Mouse (Mus musculus) urinary bladder, postnatal 10 days (tissue): ENCODE data around the gene S100a13.

Source experiments
- DNase-seq: peaks from one replicate; pipeline ENCODE4 v3.0.0; 2022; ENCODE audit warnings: low spot score

S100a13 gene

GRCm38 (mm10) chr3:90513796-90514590 is at the start of gene S100a13, which contains the start of gene S100a1:
Gene S100a13 (plus strand): TSS chr3:90514435.
Gene S100a1 (minus strand): TSS chr3:90514392.
- no peak for DNase-seq

- no peak for DNase-seq
Observed at GRCm38 (mm10) chr3:90464552-90465080, 49.6 kb upstream of the S100a13 start.

- DNase-seq, result no peak
Observed at GRCm38 (mm10) chr3:90465081-90465685, 49.1 kb upstream of the S100a13 start.

GRCm38 (mm10) chr3:90465686-90466310 is 48.4 kb upstream of the S100a13 start, which contains the start of gene Npr1:
Gene Npr1 (minus strand): TSS chr3:90465866.
- no peak for DNase-seq

GRCm38 (mm10) chr3:90466311-90466766 is 47.9 kb upstream of the S100a13 start:
- no peak for DNase-seq

GRCm38 (mm10) chr3:90467618-90468300 is 46.5 kb upstream of the S100a13 start:
- no peak for DNase-seq

- DNase-seq, result no peak
Observed at GRCm38 (mm10) chr3:90472213-90472612, 42.0 kb upstream of the S100a13 start.

GRCm38 (mm10) chr3:90475151-90475830 is 38.9 kb upstream of the S100a13 start:
- DNase-seq, result no peak

- DNase-seq, result peak; percentile 74
Observed at GRCm38 (mm10) chr3:90475831-90476611, 38.2 kb upstream of the S100a13 start, which contains the start of gene Ilf2. Gene Ilf2 (plus strand): TSS chr3:90476126.

GRCm38 (mm10) chr3:90486998-90487397 is 27.2 kb upstream of the S100a13 start:
- no peak for DNase-seq

- DNase-seq, result no peak
Observed at GRCm38 (mm10) chr3:90488576-90488975, 25.7 kb upstream of the S100a13 start.

GRCm38 (mm10) chr3:90490696-90491256 is 23.5 kb upstream of the S100a13 start, which contains the start of gene Snapin:
Gene Snapin (minus strand): TSS chr3:90491033.
- peak; percentile 88 for DNase-seq

- DNase-seq, result no peak
Observed at GRCm38 (mm10) chr3:90491350-90491749, 22.9 kb upstream of the S100a13 start.

- no peak for DNase-seq
Observed at GRCm38 (mm10) chr3:90493831-90494540, 20.2 kb upstream of the S100a13 start.

- DNase-seq, result no peak
Observed at GRCm38 (mm10) chr3:90495850-90496525, 18.2 kb upstream of the S100a13 start.

GRCm38 (mm10) chr3:90497597-90497996 is 16.6 kb upstream of the S100a13 start:
- no peak for DNase-seq

- no peak for DNase-seq
Observed at GRCm38 (mm10) chr3:90503444-90503843, 10.8 kb upstream of the S100a13 start.

GRCm38 (mm10) chr3:90505216-90505615 is 9.0 kb upstream of the S100a13 start:
- no peak for DNase-seq

GRCm38 (mm10) chr3:90506362-90506761 is 7.9 kb upstream of the S100a13 start:
- DNase-seq, result no peak
